Mouse (Mus musculus) ES-E14 (cell line): ENCODE results near the gene Ndufv1.
A peak's percentile ranks its signal among the peaks of the same experiment; 100 is the strongest.

Experiments
- HCFC1 ChIP-seq: IDR thresholded peaks from 2 replicates; pipeline ENCODE4 v1.6.1; 2012; ENCODE audit warnings: low read length, inconsistent platforms, borderline replicate concordance; ENCODE audit not compliant: insufficient read depth
- ZC3H11A ChIP-seq: IDR thresholded peaks from 2 replicates; pipeline ENCODE4 v1.6.1; 2012; ENCODE audit warnings: low read depth, mild to moderate bottlenecking, inconsistent platforms, low read length, borderline replicate concordance
- ZNF384 ChIP-seq: IDR thresholded peaks from 2 replicates; pipeline ENCODE4 v1.6.1; 2012; ENCODE audit warnings: low read depth, low read length, inconsistent platforms

DNA sequence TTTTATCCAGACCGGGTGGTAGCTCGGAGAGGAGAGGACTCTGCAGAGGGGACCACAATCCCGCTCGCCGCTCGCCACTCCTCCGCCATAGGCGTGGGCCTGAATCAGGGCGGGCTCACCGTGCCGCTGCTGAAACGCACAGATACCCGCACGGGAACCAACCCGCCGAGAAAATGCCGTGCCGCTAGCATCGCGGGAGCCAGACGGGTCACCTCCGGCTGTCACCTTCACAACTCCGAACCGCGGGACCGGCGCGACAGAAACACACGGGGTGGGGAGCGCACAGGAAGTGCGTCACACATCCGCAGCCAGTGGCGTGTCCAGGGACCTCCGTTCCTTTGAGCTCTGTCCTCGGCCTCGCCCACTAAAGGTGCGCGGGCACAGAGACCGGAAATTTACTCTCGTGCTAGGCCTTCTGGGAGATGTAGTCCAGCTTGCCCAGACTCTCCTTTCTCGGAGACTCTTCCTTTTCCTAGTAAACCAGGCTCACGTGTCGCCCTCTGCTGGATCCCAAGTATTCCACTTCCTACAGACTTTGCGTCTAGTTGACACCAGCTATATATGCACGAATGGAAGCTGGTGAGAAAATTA is at the start of gene Ndufv1:
- peak; percentile 62 for TF ChIP-seq ZC3H11A
- TF ChIP-seq HCFC1, result peak; percentile 99
- no peak for TF ChIP-seq ZNF384
